Mouse (Mus musculus): Measurements from ENCODE around the gene Cdkn2aip.

The Cdkn2aip gene

DNA sequence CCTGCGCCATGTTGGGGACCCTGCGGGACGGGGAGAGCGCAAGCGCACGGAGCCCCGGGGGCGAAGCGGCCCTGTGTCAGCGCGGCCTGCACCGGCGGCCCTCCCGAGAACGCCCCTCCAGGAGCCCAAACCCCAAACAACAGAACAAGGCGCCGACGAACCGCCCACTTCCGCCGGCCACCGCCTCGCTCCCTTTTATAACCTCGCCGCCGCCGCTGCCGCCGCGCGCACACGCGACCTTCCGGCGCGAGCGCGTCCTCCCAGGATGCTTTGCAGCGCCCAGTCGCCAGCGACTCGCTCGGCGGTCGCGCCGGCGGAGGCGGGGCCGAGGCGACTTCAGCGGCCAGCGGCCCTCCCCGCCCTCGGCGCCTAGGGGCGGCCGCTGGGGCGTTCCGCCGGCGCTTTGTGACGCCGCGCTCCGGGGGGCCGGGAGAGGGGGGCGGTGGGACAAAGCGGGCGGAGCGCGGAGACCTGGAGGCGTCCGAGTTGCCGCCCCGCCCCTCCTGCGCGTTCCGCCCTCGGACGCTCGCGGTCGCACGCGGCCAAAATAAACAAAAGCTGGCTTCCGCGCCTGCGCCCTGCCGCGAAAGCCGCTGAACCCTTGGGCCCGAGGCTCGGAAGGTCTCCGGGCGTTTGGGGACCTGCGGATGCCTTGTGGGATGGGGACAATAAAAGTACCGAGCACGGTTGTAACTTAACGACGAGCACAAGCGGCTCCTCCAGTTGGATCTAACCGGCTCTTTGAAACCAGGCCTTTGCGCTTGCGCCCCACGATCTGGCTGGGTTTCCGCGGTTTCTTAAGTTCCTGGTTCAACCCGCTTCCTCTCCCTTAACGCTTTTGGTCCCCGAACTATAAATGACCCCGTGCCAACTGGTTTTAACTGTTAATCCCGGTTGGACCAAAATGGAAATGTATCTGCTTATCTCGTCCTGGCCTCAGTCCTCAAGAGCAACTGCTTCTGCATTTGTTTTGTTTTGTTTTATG is at the start of gene Cdkn2aip:
TSS of gene Cdkn2aip (minus strand) at position 172 of the 985 bp plus-strand sequence.
- ChIA-PET POLR2A (interaction anchor here (0.6 to 2.8 kb wide), 21 partner anchors 9 to 319 kb away, joined by 3 to 15 read pairs (median 3); partner anchors contain the start of gene Ing2 (in 1 of the 4)), CTCF (interaction anchor here in 2 of 4 experiments (0.5 to 1.0 kb wide), 2 partner anchors 24 to 350 kb away, joined by 3 read pairs; no protein-coding TSS in a partner anchor)

- POLR2A ChIA-PET, result interaction anchor here (0.6 to 2.3 kb wide), 24 partner anchors 9 to 1060 kb away, joined by 3 to 11 read pairs (median 4); partner anchors contain the start of genes Ing2 (in 2 of the 4) and Wwc2 (in 1 of the 4)
- CTCF ChIA-PET, result interaction anchor here (0.6 to 2.1 kb wide), 8 partner anchors 12 to 95 kb away, joined by 3 to 6 read pairs (median 3); no protein-coding TSS in a partner anchor
These were observed 49.5 kb upstream of the Cdkn2aip start for GRCm38 (mm10) chr8:47763194-47763593.

GRCm38 (mm10) chr8:47760685-47761084 is 47.0 kb upstream of the Cdkn2aip start:
- ChIA-PET CTCF (interaction anchor here in 1 of 4 experiments (1.3 kb wide), 1 partner anchor 10 kb away, joined by 3 read pairs; no protein-coding TSS in a partner anchor), POLR2A (interaction anchor here in 2 of 4 experiments (1.4 to 2.6 kb wide), 2 partner anchors 9 kb away, joined by 3 to 8 read pairs; no protein-coding TSS in a partner anchor)

DNA sequence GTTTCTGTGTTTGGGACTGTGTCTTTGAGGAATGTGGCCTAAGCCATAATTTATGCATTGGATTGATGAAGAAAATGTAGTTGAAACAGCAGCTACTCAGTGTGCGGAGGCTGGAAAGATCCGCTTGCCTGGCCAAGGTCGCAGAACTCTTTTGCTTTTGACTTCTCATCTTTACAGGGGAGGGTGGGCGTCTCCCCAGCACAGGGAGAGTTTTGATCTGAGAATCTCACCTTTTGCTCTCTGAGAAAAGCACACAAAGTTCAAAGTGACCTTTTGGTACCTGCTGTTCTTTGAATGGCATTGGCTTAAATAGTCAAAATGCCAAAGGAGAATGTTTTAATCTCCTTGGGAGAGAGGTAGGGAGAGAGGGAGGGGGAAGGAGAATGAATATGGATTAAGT is 46.5 kb upstream of the Cdkn2aip start:
- POLR2A ChIA-PET, result interaction anchor here in 2 of 4 experiments (1.4 to 2.6 kb wide), 2 partner anchors 9 kb away, joined by 3 to 8 read pairs; no protein-coding TSS in a partner anchor
- CTCF ChIA-PET, result interaction anchor here in 1 of 4 experiments (1.3 kb wide), 1 partner anchor 9 kb away, joined by 3 read pairs; no protein-coding TSS in a partner anchor

GRCm38 (mm10) chr8:47753121-47753520 is 39.4 kb upstream of the Cdkn2aip start:
- CTCF ChIA-PET, result interaction anchor here (0.5 to 1.3 kb wide), 5 partner anchors 10 to 349 kb away, joined by 3 read pairs; no protein-coding TSS in a partner anchor
- POLR2A ChIA-PET, result interaction anchor here in 3 of 4 experiments (0.6 to 2.1 kb wide), 8 partner anchors 9 to 117 kb away, joined by 3 to 11 read pairs (median 3); no protein-coding TSS in a partner anchor

DNA sequence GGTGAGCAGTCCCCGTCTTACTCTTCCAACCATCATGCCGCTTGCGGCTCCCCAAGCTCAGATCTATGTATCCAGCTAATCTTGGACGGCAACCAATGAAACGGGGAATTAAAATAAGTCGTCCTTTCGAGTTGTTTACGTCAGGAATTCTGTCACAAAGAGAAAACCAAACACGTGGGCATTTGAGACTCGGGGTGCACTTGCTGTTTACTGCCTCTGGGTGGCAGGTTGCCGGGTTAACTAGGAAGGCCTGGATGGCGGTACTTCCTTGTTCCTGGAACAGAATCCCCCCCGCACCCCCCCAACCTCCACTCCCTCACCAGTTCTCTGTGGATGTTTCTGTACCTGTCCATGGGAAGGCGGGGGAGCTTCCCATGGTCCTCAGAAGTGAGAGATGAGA is 36.4 kb upstream of the Cdkn2aip start:
- ChIA-PET POLR2A (interaction anchor here in 2 of 4 experiments (0.6 to 1.8 kb wide), 10 partner anchors 11 to 284 kb away, joined by 3 to 6 read pairs (median 4); no protein-coding TSS in a partner anchor), CTCF (interaction anchor here in 1 of 4 experiments (0.6 kb wide), 1 partner anchor 424 kb away, joined by 3 read pairs; no protein-coding TSS in a partner anchor)

GRCm38 (mm10) chr8:47749491-47749890 is 35.8 kb upstream of the Cdkn2aip start:
- ChIA-PET CTCF (interaction anchor here in 1 of 4 experiments (0.6 kb wide), 1 partner anchor 18 kb away, joined by 3 read pairs; no protein-coding TSS in a partner anchor), POLR2A (interaction anchor here in 2 of 4 experiments (0.6 to 1.8 kb wide), 9 partner anchors 10 to 900 kb away, joined by 3 to 6 read pairs (median 3); no protein-coding TSS in a partner anchor)

DNA sequence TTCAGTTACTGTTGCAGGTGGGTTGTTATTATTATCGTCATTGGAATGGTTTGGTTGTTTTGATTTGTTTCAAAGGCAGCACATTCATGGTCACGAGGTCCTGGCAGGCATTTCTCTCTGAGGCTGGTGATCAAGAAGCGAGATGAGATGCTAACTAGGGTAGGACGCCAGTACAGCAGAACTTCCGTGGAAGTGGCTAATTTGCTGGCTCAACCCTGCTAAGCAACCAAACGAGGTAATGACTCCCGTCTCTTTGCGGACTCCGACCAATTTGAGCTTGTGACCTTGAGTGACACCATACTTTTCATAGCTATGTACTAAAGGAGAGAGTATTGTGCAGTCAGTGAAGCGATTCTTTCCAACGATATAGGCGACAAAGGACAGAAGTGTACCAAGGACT is 32.6 kb upstream of the Cdkn2aip start:
- ChIA-PET POLR2A (interaction anchor here in 1 of 4 experiments (1.0 kb wide), 1 partner anchor 17 kb away, joined by 3 read pairs; no protein-coding TSS in a partner anchor), CTCF (interaction anchor here in 2 of 4 experiments (0.9 to 1.1 kb wide), 2 partner anchors 104 to 254 kb away, joined by 3 read pairs; no protein-coding TSS in a partner anchor)

GRCm38 (mm10) chr8:47745848-47746247 is 32.1 kb upstream of the Cdkn2aip start:
- ChIA-PET CTCF (interaction anchor here in 2 of 4 experiments (0.7 to 1.1 kb wide), 3 partner anchors 104 to 254 kb away, joined by 3 read pairs; no protein-coding TSS in a partner anchor), POLR2A (interaction anchor here in 1 of 4 experiments (1.0 kb wide), 1 partner anchor 18 kb away, joined by 3 read pairs; no protein-coding TSS in a partner anchor)

DNA sequence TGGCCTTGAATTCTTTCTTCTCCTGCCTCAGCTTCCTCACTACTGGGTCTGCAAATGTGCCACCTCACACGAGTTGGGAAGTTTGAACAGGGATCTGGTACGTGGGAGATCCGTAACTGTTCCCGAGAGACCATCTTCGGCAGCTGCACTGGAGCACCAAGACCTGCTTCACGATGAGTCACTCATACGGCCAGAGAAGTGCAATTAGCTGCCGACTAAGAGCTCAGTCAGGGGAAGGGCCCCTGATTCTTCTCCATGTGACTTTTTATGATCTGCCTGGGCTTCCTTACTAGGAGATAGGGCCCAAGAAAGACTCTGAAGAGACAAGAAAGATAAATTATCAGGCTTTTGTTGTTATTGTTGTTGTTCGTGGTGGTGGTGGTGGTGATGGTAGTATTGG is 31.1 kb upstream of the Cdkn2aip start:
- POLR2A ChIA-PET, result interaction anchor here in 3 of 4 experiments (0.6 to 2.2 kb wide), 6 partner anchors 10 to 123 kb away, joined by 3 to 9 read pairs (median 5); no protein-coding TSS in a partner anchor

DNA sequence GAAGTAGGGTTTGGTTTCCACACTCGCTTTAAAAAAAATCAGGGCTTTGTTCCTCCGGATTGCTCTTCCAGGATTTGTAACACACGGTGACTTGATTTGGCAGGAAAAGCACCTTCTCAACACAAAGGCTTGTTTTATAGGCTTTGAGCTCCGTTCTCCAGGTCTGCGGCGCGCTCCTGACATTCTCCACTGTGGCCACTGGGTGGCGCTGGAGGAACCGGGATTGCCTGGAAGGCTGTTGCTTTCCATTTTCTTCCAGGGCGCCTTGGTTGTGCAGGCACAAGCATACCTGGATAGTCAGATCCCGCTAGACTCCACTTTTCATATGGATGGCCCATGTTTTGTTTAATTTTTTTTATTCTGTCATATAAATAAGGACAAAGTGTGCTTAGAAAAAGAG is 29.7 kb upstream of the Cdkn2aip start:
- ChIA-PET CTCF (interaction anchor here (0.5 to 3.5 kb wide), 76 partner anchors 9 to 792 kb away, joined by 3 to 24 read pairs (median 4); no protein-coding TSS in a partner anchor), POLR2A (interaction anchor here in 3 of 4 experiments (0.6 to 2.2 kb wide), 18 partner anchors 9 to 103 kb away, joined by 3 to 9 read pairs (median 3); partner anchors contain the start of gene Ing2 (in 1 of the 3))

More for the DNA sequence above, 31.1 kb upstream of the Cdkn2aip start:
- CTCF ChIA-PET, result interaction anchor here (0.7 to 3.5 kb wide), 9 partner anchors 17 to 272 kb away, joined by 3 to 23 read pairs (median 6); no protein-coding TSS in a partner anchor

DNA sequence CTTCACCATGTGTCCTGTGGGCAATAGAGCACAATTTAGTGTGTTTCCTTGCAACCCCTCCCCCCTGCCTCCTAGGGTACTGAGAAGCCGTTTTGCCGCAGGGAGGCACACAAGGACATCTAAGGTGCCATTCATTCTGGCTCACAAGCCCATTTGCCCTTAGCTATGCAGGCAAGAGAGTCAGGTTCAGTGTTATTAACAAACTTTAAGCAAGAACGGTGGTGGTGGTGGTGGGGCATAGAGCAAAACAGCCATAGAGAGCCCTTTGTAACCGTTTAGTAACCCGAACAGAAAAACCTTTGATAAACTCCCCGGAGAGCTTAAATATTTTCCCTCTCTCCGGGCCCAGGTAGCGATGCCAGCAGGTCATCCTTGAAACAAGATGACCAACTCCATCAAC is 29.3 kb upstream of the Cdkn2aip start:
- ChIA-PET CTCF (interaction anchor here (0.5 to 3.5 kb wide), 74 partner anchors 9 to 792 kb away, joined by 3 to 24 read pairs (median 4); no protein-coding TSS in a partner anchor), POLR2A (interaction anchor here in 3 of 4 experiments (0.6 to 2.2 kb wide), 17 partner anchors 8 to 103 kb away, joined by 3 to 9 read pairs (median 3); partner anchors contain the start of gene Ing2 (in 1 of the 3))

- CTCF ChIA-PET, result interaction anchor here (0.9 to 3.5 kb wide), 13 partner anchors 37 to 292 kb away, joined by 3 to 23 read pairs (median 3); no protein-coding TSS in a partner anchor
- POLR2A ChIA-PET, result interaction anchor here in 2 of 4 experiments (0.8 to 2.2 kb wide), 7 partner anchors 22 to 148 kb away, joined by 3 to 6 read pairs (median 3); no protein-coding TSS in a partner anchor
These were observed 28.6 kb upstream of the Cdkn2aip start for GRCm38 (mm10) chr8:47742372-47742771.

DNA sequence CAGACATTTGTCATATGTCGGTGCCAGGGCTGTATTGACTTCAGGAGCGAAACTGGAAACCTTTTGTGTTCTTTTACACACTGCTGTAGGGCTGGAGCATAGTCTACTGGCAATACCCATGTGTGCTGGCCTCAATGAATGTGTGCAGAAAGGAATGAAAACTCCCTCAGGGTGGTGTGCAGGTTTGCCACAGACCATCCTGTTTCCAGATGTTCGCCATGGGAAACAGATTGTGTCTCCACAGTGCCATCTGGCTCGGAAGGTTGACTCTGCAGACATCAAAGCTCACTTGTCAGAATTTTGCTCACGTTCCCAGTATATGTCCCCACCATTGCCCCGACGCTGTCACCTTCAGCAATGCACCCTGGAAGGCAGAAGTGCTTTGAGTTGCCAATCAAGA is 23.4 kb upstream of the Cdkn2aip start:
- ChIA-PET POLR2A (interaction anchor here in 1 of 4 experiments (0.7 kb wide), 1 partner anchor 136 kb away, joined by 4 read pairs; no protein-coding TSS in a partner anchor), CTCF (no interaction called here)

DNA sequence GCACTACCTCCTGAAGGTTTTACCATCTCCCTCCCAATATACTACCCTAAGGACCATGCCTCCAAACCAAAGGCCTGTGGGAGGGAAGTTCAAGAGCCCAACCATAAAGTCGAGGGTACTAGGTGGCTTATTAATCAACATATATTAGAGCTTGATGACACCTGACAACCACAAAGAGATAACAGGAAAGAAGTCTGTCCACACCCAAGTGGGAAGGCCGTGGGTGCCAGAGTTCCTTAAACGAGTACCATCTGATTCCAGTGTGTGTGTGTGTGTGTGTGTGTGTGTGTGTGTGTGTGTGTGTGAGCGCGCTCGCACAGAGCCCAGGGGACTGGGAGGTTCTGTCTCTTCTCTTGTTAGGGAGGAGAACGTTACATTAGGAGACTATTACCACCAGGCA is 15.6 kb upstream of the Cdkn2aip start:
- CTCF ChIA-PET, result interaction anchor here in 1 of 4 experiments (0.7 to 0.8 kb wide), 2 partner anchors 21 to 134 kb away, joined by 3 to 4 read pairs; no protein-coding TSS in a partner anchor

DNA sequence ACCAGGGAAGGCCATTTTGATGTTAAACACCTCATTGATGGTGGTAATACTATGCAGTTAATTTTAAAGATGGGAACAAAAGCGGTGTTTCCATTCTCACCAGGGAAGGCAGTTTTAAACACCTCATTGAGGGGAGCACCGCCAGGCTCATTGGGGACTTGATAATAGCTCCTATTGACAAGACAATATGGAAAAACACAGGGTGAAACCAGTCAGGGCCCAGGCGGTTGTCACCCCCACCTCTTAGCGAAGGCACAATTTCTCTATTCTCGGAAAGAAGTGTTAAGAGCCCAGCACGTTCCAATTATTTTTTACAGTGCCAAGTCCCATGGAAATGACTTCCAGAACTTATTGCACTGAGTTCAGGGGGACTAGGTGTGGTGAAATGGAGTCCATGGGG is 13.2 kb upstream of the Cdkn2aip start:
- ChIA-PET CTCF (interaction anchor here in 3 of 4 experiments (0.6 to 1.2 kb wide), 5 partner anchors 9 to 123 kb away, joined by 3 to 7 read pairs (median 4); no protein-coding TSS in a partner anchor), POLR2A (interaction anchor here (0.5 to 1.6 kb wide), 13 partner anchors 9 to 476 kb away, joined by 3 to 5 read pairs (median 4); partner anchors contain the start of gene Cdkn2aip (in 2 of the 4))

More for the DNA sequence above, 15.6 kb upstream of the Cdkn2aip start:
- POLR2A ChIA-PET, result interaction anchor here in 1 of 4 experiments (0.9 to 1.0 kb wide), 2 partner anchors 13 to 14 kb away, joined by 3 to 4 read pairs; no protein-coding TSS in a partner anchor

- ChIA-PET POLR2A (interaction anchor here in 2 of 4 experiments (0.7 to 1.1 kb wide), 3 partner anchors 12 to 102 kb away, joined by 3 read pairs; no protein-coding TSS in a partner anchor), CTCF (no interaction called here)
These were observed 7.9 kb upstream of the Cdkn2aip start for GRCm38 (mm10) chr8:47721609-47722008.
